Mouse (Mus musculus) stomach, postnatal 0 days (tissue): ENCODE data around the gene Olfr155.

Experiments used
- CTCF ChIP-seq: IDR thresholded peaks from 2 replicates; pipeline ENCODE4 v1.5.1; 2016; ENCODE audit warnings: antibody characterized with exemption, low read depth, mild to moderate bottlenecking, moderate library complexity
- EP300 ChIP-seq: optimal IDR thresholded peaks from 2 replicates; pipeline ENCODE3; 2016; ENCODE audit warnings: antibody characterized with exemption

DNA sequence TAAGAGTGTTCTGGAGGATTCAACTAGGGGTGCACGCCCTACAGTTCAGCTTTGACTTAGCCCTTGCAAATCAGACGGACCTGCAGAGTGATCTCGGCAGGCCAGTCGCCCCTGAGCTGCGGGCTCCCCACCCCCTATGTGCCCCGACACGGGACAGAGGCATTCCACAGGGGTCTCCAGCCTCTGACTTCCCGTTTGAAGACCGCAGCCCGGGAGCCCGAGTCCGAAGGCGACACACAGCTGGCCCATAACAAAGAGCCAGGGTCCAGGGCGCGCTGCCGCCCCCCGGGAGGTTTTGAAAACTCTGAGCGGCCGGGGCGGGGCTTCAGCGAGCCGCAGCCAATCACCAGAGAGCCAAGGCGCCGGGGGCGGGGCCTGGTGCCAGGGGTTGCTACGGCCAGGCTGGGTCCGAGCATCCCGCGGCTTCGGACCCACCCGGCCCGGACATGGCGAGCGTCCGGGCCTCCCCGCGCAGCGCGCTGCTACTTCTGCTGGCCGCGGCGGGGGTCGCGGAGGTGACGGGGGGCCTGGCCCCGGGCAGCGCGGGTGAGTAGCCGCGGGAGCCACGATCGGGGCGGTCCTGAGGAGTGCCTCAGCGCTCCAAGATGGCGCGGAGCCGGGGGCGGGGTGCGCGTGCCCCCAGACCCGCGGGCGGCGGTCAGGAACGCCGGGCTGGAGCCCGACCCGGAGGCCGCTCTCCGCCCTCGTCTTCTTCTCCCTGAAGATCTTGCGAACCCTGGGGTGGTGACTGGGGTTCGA is 24.0 kb downstream of the Olfr155 start, which contains the start of gene Reck:
- TF ChIP-seq CTCF (no peak), EP300 (no peak)
